Mouse (Mus musculus): Measurements from ENCODE around the gene Acbd6.

DNA sequence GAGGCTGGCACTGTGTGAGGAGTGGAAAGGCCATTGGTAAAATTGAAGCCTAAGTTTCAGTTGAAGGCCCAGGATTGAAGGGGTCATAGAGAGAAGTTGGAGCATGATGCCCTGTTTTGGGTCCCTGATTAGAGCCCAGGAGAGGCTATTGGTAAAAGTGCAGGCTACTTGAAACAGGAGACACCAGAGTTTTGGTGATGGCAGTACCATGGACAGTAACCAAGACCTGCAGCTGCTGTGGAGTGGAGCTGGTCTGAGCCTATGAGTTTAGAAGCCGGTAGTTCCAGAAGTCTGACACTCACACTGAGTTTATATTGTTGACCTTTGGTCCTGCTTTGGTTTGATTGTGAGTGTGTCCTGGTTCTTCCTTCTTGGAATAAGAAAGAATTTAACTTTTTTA, 36.2 kb downstream of the Acbd6 start:
- TF ChIP-seq POLR2A (IDR thresholded peaks at IDR 0.05; ENCODE audit: borderline replicate concordance, control insufficient read depth, low read depth, low read length) (no peak), CTCF (IDR thresholded peaks at IDR 0.05; ENCODE audit: control insufficient read depth, insufficient read depth, low read length) (no peak)
